Mouse (Mus musculus): Measurements from ENCODE around the gene Trank1. TPM values are rescaled to one million over a fixed set of nuclear protein-coding genes. Genes with fewer than 3 reads are reported as not detected.

Trank1 gene
- polyA plus RNA-seq, 1 experiment from 2014 or later = 5.9 TPM

- Histone ChIP-seq H3K27me3 (replicated peaks; ENCODE audit: control insufficient read depth, insufficient read depth, low read length) (peaks cover 14% of the 10 kb centered on the region; the same call in 1 of the 2 replicates), H3K36me3 (ENCODE audit: control insufficient read depth, insufficient read depth, low read length) (no peaks in the 10 kb centered on the region), H3K9ac (ENCODE audit: low read length) (peak within 1 kb of the TSS; percentile 60), H3K4me3 (ENCODE audit: low read depth, low read length) (peak within 1 kb of the TSS; percentile 42), H3K4me2 (ENCODE audit: low read length) (peak within 1 kb of the TSS; percentile 70), H3K27ac (ENCODE audit: low read depth, low read length) (no peak within 1 kb of the TSS), H3K9me3 (replicated peaks; ENCODE audit: control insufficient read depth, low read length) (no peaks in the 10 kb centered on the region), H3K4me1 (ENCODE audit: control insufficient read depth, insufficient read depth, low read length) (no peaks in the 10 kb centered on the region)
- ATAC-seq = peak; percentile 68
- 6% methylated on average over 36 of the region's 57 CpGs for WGBS
- DNase-seq (ENCODE audit: low spot score) = peak; percentile 27
Observed at GRCm38 (mm10) chr9:111438904-111439835, 127.6 kb downstream of the Trank1 start, which contains the start of gene Dclk3. Gene Dclk3 (plus strand): TSS chr9:111439081.

GRCm38 (mm10) chr9:111439836-111440201 is 128.3 kb downstream of the Trank1 start:
- WGBS = 52% methylated on average over 8 of the region's 8 CpGs
- Histone ChIP-seq H3K4me3 (ENCODE audit: low read depth, low read length) (0 out of 2 replicates have a peak overlapping the region, but pooled peaks have one; percentile 42), H3K27ac (ENCODE audit: low read depth, low read length) (no peak overlapping the region), H3K9ac (ENCODE audit: low read length) (no peak overlapping the region), H3K9me3 (replicated peaks; ENCODE audit: control insufficient read depth, low read length) (no peaks in the 10 kb centered on the region), H3K4me2 (ENCODE audit: low read length) (peak overlapping the region; percentile 70; the same call in 1 of the 2 replicates), H3K4me1 (ENCODE audit: control insufficient read depth, insufficient read depth, low read length) (no peaks in the 10 kb centered on the region), H3K36me3 (ENCODE audit: control insufficient read depth, insufficient read depth, low read length) (no peaks in the 10 kb centered on the region), H3K27me3 (replicated peaks; ENCODE audit: control insufficient read depth, insufficient read depth, low read length) (peaks cover 14% of the 10 kb centered on the region; the same call in 1 of the 2 replicates)
- no peak for ATAC-seq
- no peak for DNase-seq (ENCODE audit: low spot score)

GRCm38 (mm10) chr9:111440446-111440845 is 128.9 kb downstream of the Trank1 start:
- Histone ChIP-seq H3K27me3 (replicated peaks; ENCODE audit: control insufficient read depth, insufficient read depth, low read length) (peaks cover 14% of the 10 kb centered on the region; the same call in 1 of the 2 replicates), H3K4me1 (ENCODE audit: control insufficient read depth, insufficient read depth, low read length) (no peaks in the 10 kb centered on the region), H3K4me3 (ENCODE audit: low read depth, low read length) (no peak overlapping the region), H3K9ac (ENCODE audit: low read length) (no peak overlapping the region), H3K4me2 (ENCODE audit: low read length) (no peak overlapping the region), H3K27ac (ENCODE audit: low read depth, low read length) (no peak overlapping the region), H3K9me3 (replicated peaks; ENCODE audit: control insufficient read depth, low read length) (no peaks in the 10 kb centered on the region), H3K36me3 (ENCODE audit: control insufficient read depth, insufficient read depth, low read length) (no peaks in the 10 kb centered on the region)
- DNase-seq (ENCODE audit: low spot score) = no peak
- WGBS = 85% methylated on average over 6 of the region's 6 CpGs
- no peak for ATAC-seq

GRCm38 (mm10) chr9:111441151-111441550 is 129.6 kb downstream of the Trank1 start:
- Histone ChIP-seq H3K27me3 (replicated peaks; ENCODE audit: control insufficient read depth, insufficient read depth, low read length) (peaks cover 14% of the 10 kb centered on the region; the same call in 1 of the 2 replicates), H3K4me1 (ENCODE audit: control insufficient read depth, insufficient read depth, low read length) (no peaks in the 10 kb centered on the region), H3K36me3 (ENCODE audit: control insufficient read depth, insufficient read depth, low read length) (no peaks in the 10 kb centered on the region), H3K27ac (ENCODE audit: low read depth, low read length) (no peak overlapping the region), H3K4me3 (ENCODE audit: low read depth, low read length) (no peak overlapping the region), H3K4me2 (ENCODE audit: low read length) (no peak overlapping the region), H3K9me3 (replicated peaks; ENCODE audit: control insufficient read depth, low read length) (no peaks in the 10 kb centered on the region), H3K9ac (ENCODE audit: low read length) (no peak overlapping the region)
- 89% methylated on average over 2 of the region's 2 CpGs for WGBS
- ATAC-seq = no peak
- no peak for DNase-seq (ENCODE audit: low spot score)

Other genes with a start within 250 kb of the Trank1 start
- 41.9 and 45.2 TPM in 2 replicates for gene Lrrfip2, start 194.1 kb upstream of the Trank1 start, polyA plus RNA-seq (2014; fragmentation: Nextera tagmentation; extraction: Ambion mirVana)
- gene Mlh1, start 39.9 kb upstream of the Trank1 start, polyA plus RNA-seq (2014; fragmentation: Nextera tagmentation; extraction: Ambion mirVana) = 30.4 and 37.0 TPM in 2 replicates
- gene Epm2aip1, start 39.8 kb upstream of the Trank1 start, polyA plus RNA-seq (2014; fragmentation: Nextera tagmentation; extraction: Ambion mirVana) = 60.5 and 73.7 TPM in 2 replicates
- gene Dclk3, start 127.3 kb downstream of the Trank1 start, polyA plus RNA-seq (2014; fragmentation: Nextera tagmentation; extraction: Ambion mirVana) = 2.1 and 3.0 TPM in 2 replicates